Mouse (Mus musculus) erythroid progenitor cell, adult 5-6 weeks (primary cell): Measurements from ENCODE around the gene Brd3os. TPM values are rescaled to one million over a fixed set of nuclear protein-coding genes. Genes with fewer than 3 reads are reported as not detected.

ENCODE experiments used
- ATAC-seq: replicated peaks from 2 replicates; pipeline ENCODE4 v1.8.0; 2016; ENCODE audit warnings: moderate number of reproducible peaks, mild to moderate bottlenecking, moderate TSS enrichment, inconsistent platforms; ENCODE audit not compliant: poor library complexity, low FRiP score, severe bottlenecking
- total RNA-seq, 2 experiments: library from RNA; stranded (forward) in 1 of 2; stranded (reverse) in 1 of 2; fragments of 150-400 nt in 1 of 2; fragments of 186-747, 209-891 nt in 1 of 2; gene quantifications; 2 replicates each; pipeline versions ENCODE4 v1.2.3 to v1.2.4; 2015 to 2017; ENCODE audit warnings: low replicate concordance in 2 of 2

The Brd3os gene
- total RNA-seq (2015; ENCODE audit: low replicate concordance) = not detected in 2 replicates
- total RNA-seq (2017; ENCODE audit: low replicate concordance) = 1.2 TPM in 1 of 2 replicates, not detected in the other

DNA sequence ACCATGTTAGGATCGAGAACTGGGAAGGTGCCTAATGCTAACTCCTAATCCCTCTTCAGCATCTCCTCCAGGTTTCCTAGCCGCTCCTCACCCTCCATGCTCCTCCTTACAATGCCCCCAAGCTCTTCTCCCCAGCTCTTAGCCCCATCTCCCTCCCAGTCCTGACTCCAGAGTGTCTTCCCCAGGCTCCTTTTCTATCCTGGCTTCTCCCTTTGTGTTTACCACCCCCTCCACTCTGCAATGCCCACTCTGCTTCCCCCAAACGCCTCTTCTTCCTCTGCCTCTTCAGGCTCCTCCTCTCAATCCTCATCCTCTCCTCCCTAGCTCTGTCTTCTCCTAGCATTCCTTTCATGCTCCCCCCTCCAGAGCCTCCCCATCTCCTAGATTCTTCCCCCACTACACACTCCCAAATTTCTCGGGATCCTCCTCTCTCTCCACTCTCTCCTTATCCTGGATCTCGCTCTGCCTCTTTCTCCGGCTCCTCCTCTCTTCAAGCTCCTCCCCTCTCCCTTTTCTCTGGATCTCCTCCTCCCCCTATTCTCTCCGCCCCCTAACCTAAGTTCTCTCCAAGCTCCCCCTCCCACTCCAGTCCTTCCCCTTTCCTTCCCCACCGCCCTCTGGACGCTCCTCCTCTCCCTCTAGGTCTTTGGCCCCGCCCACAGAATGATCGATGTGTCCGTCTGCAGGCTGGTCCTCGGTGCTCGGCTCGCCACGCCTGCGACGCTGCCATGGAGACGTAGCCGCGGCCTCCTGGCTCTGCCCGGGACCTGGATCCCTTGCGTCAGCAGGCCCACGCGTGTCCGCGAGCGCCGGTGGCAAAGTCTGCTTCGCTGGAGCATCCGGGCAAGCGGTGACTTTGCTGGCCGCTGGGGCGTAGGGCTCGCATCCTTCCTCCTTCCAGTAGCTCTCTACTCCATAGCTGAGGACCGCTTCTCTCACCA lies at the start of gene Brd3os:
Gene Brd3os (plus strand): TSS at position 558 of the 941 bp plus-strand sequence.
- peak; percentile 93 for ATAC-seq

DNA sequence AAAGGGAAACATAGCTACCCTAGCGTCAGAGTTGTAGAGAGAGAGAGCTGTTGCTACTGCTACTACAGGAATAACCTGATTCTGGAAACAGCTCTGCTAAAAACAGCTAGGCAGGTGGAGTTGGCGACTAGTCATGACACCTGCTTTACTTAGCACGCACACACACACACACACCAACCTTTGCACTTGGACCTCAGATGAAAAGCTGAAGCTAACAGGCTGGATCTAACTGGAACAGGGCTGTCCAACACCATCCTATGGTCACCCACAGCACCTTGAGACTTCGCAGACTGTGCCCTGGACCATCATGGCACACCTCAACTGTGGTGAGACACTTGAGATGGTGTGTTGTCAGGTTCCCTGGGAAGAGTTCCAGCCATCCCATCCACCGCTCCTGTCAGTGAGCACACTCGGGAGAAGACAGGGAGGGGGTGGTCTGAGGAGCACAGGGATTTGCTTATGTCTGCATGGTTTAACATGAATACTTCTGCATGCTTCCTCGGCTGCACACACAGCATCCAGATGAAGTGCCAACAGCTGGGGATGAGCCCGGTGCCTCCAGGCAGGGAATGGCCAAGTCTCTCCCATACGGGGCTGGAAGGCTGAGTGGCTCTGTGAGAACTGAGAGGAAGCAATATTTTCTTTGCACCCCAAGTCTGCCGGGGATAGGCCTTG lies 47.8 kb upstream of the Brd3os start:
- no peak for ATAC-seq

DNA sequence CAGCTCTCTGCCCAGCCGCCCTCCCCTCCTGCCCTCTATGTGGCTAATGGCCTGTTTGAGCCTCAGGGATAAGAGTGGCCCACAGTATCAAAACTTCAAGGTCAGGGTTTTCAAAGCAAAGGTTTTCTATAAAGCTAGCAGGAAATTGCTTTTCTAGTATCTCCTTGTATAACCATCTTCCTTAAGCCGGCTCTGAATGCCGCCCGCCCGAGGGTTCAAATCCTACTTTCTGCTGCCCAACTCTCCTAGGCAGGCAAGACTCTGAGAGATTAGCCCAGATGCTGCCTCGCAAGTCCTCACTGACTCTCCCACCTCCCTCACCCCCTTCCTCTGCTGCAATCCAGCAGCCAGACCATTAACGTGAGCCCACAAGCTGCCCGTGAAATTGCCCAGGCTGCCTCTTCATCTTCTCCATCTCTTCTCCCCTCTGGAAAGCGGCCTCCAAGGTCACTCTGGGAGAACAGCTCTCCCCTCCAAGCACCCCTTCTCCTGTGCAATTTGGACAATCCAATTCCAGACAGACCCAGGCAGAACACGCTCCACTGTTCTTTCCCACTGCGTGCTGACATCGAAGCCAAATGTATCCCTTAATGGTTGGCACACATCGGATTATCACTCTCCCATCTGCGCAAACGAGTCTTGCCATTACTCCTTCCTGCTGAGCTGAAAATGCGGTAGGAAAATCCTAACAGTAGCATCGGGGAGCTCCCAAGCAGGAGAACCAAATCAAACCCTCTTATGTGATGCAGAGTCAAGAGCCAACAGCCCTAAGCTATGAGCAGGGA lies 45.3 kb upstream of the Brd3os start:
- no peak for ATAC-seq

DNA sequence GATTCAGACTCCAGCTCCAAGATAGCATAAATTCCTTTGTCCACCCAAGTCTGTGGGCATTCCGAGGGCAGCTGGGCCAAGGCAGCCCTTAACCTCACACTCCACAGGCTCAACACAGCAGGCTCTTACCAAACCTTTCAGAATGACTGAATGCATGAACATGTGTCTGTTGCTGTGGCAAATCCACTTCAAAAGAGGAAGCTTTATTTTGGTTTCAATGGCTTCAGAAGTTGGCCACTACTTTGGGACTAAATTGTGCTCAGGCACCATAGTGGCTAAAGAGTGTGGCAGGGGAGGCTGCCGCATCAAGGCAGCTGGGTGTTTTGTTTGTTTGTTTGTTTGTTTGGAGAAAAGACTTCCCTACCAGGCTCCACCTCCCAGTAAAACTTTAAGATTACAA lies 42.0 kb upstream of the Brd3os start:
- no peak for ATAC-seq

DNA sequence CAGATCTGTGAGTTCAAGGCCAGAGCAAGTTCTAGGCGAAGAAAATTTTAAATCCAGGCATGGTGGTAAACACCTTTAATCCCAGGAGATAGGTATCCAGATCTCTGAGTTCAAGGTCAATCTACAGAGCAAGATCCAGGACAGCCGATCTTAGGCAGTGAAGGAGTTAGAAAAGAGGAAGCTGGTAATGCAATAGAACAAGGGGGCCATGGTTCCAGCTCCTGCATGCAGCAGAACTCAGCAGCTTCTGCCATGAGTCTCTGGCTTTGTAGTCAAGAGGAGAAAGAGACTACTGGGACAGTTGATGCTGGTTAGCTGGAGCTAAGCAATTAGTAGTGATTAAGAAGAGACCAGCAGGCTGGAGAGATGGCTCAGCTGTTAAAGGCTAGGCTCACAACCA lies 40.6 kb upstream of the Brd3os start:
- no peak for ATAC-seq

DNA sequence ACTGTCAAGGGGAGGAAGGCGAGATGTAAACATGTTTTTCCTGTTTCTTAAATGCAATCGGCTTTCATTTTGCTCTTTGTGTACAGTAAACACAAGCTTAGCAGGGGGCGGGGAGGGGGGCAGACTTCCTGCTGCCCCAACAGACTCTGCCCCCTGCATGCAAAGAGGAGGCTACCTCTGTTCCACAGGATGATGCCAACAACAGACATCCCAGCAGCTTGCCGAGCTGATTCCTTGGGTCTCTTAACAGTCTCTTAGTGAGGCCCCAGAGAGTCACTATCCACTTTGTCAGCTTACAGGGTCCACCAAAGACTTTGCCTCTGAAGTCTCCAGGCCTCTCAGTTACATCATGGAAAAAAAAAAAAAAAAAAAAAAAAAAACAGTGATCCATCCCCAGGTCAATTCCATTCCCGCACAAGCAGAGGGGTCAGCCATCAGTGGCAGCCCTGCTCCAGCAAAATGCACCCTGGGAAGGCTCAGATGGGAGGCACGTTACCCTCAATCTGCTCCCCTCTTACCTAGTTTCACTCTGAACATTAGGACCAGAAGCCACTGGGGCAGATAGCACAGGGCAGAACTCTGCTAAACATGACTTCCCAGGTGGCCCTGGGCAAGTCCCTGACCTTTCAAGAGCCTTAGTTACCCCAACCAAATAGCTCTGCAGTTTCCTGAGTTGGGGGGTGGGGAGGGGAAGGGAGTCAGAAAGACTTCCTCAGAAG lies 37.6 kb upstream of the Brd3os start:
- no peak for ATAC-seq

DNA sequence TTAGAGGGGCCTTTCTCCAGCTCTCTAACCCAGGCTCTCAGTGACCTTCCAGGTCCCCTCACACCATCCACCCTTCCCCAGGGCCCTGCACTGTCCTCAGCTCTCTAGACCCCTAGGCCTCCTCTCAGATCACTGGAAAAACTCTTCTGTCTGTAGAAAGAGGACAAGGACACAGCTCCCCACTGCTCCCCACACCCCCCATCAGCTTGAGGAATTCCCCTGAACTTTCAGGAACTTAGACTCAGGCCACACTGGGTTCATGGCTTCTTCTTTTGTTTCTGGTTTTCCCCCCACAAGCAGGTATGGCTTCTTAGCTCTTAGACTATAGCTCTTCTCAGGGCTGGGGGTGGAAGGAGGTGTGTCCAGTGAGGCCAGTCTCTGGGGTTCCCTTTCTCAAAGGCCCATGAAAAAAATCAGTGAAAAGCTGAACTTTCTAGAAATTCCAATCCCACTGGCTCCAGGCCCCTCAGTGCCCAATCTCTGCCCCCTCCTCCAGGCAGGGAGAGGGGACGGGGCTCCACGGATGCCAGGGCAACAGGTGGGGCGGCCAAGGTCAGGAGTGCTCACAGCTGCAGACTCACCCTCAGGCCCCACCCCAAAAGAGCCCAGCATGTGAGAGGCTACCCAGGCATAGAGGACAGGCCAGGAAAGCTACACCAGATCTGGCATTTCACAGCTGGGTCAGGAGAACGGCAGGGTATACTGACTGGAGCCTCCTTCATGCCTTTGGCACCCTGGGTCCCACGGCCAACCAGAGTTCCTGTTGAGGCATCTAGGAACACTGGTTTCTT lies 36.8 kb upstream of the Brd3os start:
- no peak for ATAC-seq

DNA sequence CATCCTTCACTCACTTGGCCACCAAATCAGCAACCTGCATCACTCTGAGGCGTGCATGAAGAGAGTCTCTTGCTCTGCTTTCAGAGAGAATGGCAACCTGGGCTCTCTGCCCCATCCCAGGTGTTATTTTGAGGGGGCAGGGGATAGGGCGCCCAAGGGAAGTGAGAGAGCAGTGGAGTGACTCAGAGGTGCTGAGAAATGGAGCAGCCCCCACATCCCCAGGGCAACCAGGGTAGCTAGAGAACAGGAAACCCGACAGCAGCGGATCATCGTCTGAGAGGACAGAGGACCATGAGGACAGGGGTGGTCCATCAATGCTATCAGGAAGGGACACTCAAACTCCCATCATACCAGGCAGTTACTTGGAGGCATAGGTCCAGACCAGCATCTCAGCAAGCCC lies 35.2 kb upstream of the Brd3os start:
- no peak for ATAC-seq

DNA sequence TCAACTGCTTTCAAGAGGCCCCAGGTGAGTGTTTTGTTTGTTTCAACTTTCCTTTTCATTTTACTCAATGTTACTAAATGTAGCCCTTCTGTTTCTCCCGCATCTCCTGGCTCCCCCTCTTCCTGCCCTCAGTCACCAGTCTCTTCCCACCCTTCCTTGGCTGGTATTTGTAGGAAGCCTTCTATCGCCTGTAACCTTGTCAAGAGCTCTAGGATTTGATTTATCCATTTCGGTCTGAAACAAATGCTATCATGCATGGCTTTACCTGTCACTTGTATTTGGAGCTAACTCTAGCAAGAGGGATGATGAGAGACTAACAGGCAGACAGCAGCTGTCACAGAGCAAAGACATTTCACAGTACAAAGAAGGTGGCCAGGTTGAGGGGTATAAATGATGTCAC lies 33.9 kb upstream of the Brd3os start:
- no peak for ATAC-seq

DNA sequence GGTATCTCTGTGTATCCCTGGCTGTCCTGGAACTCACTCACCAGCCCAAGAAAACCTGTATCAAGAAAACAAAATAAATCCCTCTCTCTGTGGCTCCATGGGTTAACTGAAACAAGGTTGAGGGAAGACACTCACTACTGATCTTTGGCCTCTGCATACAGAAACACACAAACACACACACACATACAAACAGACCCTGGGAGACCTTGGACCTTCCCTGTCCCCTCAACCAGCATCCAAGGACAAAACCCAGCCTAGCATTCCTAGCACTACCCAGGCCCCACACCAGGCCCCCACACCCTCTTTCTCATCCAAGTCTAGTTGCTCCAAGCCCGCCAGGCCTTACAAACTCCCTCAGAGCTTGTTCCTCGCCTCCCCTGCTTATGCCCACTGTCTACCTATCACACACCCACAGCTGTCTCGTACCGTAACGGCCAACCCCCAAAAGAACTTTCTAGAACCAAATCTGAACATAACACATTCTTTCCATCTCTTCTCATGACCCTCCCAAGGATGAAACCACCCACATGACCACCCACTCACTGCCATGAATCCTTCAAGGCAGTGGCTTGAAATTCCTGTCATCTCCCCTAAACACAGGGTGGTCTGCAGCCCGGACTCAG lies 31.5 kb upstream of the Brd3os start:
- no peak for ATAC-seq

DNA sequence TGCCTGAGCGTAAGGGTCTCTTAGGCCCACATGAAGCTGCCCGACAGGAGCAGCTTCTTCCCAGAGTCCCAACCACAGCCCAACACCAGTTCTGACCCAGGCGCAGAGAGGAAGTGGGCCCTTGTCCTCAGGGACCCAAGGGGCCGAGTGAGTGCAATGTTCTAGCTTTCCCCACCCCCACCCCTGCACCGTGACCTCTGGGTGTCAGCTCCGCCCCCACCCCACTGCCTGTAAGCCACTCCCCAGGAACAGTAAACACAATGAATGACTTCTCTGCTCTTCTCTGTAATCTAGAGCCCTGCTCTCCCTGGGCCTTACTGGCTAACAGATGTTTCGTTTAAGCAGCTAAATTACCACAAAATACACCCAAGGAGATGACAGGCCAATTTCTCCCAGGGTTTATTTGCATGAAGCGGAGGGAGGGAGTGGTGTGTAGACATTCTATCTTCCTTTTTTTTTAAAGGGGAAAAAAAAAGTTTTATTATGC lies 30.4 kb upstream of the Brd3os start:
- no peak for ATAC-seq

DNA sequence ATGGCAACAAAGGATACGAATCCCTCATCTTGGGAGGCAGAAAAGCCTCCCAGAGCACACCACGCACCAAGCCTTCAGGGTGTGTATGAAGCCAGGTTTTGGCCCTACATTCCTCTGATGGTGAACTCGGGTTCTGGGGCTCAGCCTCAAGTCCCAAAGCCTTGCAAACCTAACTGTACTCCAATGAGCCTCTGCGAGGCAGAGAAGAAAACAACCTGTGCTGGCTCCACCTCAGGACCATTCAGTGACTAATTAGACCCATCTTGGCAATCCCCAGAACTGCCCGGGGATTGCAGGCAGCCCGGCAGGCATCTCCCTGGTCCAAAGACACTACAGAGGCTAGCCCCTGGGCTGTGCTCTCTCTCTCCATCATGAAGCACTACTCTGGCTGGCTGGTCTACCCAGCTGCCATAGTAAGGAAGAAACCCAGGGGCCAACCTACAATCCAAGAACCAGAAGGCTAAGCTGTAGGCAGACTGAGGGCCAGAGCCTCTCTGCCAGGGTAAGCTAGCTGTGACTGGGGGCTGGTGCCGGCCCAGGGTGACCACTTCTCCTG lies 29.8 kb upstream of the Brd3os start:
- ATAC-seq = no peak

DNA sequence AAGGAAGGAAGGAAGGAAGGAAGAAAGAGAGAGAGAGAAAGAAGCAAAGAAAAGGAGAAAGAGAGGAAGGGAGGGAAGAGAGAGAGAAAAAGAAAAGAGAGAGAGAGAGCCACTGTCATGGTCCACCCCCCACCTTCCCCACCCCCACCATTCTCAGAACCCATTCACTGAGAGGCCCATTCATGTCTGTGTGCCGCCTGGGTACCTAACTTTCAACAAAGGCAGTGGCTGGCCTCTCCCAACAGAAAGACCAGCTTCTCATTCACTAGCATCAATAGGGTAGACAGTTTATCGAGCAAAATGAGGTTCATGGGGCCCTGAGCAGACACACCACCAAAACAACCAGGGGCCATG lies 28.6 kb upstream of the Brd3os start:
- ATAC-seq = no peak

DNA sequence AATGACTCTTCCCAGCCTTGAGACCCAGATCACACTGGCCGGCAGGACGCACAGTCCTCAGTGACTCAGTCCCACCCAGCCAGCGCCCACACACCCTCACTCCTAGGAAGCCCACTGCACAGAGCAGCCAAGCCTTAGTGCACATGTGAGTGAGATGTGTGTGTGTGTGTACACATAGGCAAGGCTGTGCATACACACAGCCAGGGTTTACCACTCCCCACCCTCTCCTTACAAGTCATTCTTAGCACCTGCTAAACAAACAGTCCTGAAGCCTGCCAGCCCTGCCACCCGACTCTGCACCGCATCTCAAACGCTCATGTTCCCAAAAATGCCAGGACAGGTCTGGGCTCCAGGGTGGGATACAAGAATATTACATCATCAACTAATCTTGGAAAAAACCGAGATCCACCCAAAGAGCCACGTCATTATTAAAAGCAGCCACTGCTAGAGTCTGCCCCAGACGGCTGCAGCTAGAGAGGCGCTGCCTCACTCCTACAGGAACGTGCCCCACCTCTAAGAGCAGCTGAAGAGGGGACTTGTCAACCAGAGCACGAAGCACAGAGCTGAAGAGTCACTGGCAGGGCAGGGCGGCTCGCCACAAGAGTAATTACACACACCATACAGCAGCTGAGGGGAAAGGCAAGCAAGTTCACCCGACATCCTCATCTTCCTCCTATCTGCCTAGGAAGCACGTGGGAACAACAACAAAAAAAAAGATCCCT lies 28.0 kb upstream of the Brd3os start:
- no peak for ATAC-seq

DNA sequence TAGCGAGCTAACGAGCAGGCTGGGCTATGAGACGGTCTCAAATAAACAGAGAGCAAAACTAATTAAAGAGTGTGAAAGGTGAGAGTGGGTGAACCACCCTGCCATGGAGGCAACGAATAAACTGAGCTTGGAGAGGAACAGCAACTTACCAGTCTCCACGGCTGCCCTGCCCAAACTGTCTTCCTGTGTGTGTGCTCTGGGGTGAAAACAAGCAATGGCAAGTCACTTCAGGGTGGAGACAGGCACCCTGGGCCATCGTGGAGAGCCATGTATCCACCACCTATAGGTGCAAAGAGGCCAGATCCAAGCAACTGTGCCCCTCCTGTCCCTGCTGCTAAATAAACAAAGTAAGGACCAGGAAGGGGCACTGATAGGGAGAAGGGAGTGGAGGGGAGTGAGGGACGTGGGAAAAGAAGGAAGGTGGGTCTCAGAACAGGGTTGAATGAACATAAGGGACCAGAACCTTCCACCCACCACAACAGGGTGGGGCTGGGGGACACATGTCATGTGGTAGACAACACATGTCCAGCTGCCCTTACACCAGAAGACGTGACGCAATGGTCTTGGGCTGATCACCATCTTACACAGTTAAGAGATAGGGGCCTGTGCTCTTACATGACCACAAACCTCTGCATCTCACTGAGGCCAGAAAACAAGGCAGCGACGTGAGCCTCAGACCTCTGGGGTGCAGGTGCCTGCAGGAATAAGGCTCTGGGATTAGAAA lies 26.9 kb upstream of the Brd3os start:
- no peak for ATAC-seq

DNA sequence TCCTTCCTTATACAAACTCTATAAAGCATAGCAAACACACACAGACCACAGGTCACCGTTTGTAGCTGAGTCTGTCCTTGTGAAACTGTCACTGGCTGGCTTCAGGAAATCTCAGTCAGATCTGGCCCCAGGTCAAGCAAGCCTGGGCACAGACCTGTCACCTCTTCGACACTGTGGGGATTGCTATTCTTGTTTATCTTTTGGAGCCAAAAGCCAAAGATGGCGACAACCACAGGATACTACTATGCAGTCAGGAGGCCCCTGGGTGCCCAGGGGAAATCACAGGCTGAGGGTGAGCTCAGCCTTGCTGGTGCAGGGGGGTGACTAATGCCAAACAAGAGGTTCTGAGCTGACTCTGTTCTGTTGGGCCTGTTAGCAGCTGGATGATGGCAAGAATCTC lies 25.7 kb upstream of the Brd3os start:
- ATAC-seq = no peak

DNA sequence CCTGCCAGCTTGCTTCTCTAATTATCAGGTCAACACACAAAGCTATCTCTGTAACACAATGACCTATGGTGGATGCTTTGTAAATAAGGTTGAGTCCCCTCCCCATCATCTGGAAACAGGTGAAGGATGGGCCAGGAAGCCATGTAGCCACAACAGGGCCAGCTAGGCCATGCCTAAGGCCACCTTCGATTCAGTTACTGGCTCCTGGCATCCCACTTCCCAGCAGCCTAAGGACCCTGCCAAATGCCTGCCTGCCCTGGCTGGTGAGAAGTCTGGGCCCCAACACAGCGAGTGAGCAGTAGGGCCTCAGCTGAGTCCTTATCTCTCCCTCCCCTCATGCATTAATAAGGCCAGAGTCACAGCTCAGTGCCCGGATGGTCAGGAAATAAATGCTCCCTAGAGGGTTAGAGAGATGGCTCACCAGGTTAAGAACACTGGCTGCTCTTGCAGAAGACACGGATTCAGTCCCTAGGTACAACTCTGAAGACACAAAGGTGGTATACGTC lies 24.4 kb upstream of the Brd3os start:
- no peak for ATAC-seq
